Mouse (Mus musculus) bone marrow macrophage, adult 2 months (primary cell): ENCODE measurements around the gene Slit3.

Experiments
- CTCF ChIP-seq: IDR thresholded peaks from 2 replicates; pipeline ENCODE4 v1.5.1; 2012; ENCODE audit warnings: low read depth, mild to moderate bottlenecking, low read length, moderate library complexity
- POLR2A ChIP-seq: IDR thresholded peaks from 2 replicates; pipeline ENCODE4 v1.6.1; 2012; ENCODE audit warnings: mild to moderate bottlenecking, low read depth, low read length, borderline replicate concordance

GRCm38 (mm10) chr11:35288761-35289278 lies 167.8 kb downstream of the Slit3 start:
- TF ChIP-seq POLR2A: no peak
- no peak for TF ChIP-seq CTCF
